Mouse (Mus musculus) embryo, embryonic 11 days (tissue): Measurements from ENCODE around the gene Src.
A peak's percentile ranks its signal among the peaks of the same experiment; 100 is the strongest.
"Not testable (repeated sequence)": the region's sequence is repeated elsewhere in the genome, so short reads cannot be mapped to it uniquely, and the experiment has no call there.

Experiments used
- DNase-seq: peaks from one replicate; pipeline ENCODE4 v3.0.0-alpha.2; 2015

The Src gene

GRCm38 (mm10) chr2:157418206-157418605, at the start of gene Src:
Src (plus strand) TSS chr2:157418444.
- DNase-seq, result peak; percentile 25

GRCm38 (mm10) chr2:157371696-157372095, 46.5 kb upstream of the Src start:
- DNase-seq, result no peak

GRCm38 (mm10) chr2:157373681-157374080, 44.6 kb upstream of the Src start:
- no peak for DNase-seq

- DNase-seq, result no peak
Observed at GRCm38 (mm10) chr2:157375051-157375450, 43.2 kb upstream of the Src start.

- DNase-seq, result peak; percentile 47
Observed at GRCm38 (mm10) chr2:157375794-157376757, 42.2 kb upstream of the Src start.

- DNase-seq, result no peak
Observed at GRCm38 (mm10) chr2:157376995-157377394, 41.2 kb upstream of the Src start.

GRCm38 (mm10) chr2:157384836-157385235, 33.4 kb upstream of the Src start:
- DNase-seq, result no peak

- DNase-seq, result not testable (repeated sequence)
Observed at GRCm38 (mm10) chr2:157388901-157389590, 29.2 kb upstream of the Src start.

GRCm38 (mm10) chr2:157389591-157389921, 28.7 kb upstream of the Src start:
- no peak for DNase-seq

- DNase-seq, result no peak
Observed at GRCm38 (mm10) chr2:157392331-157392730, 25.9 kb upstream of the Src start.

- no peak for DNase-seq
Observed at GRCm38 (mm10) chr2:157393549-157393948, 24.7 kb upstream of the Src start.

GRCm38 (mm10) chr2:157394868-157395267, 23.4 kb upstream of the Src start:
- no peak for DNase-seq

- no peak for DNase-seq
Observed at GRCm38 (mm10) chr2:157395371-157395770, 22.9 kb upstream of the Src start.

GRCm38 (mm10) chr2:157395960-157396359, 22.3 kb upstream of the Src start:
- DNase-seq, result peak; percentile 22

GRCm38 (mm10) chr2:157397376-157397775, 20.9 kb upstream of the Src start:
- DNase-seq, result no peak

GRCm38 (mm10) chr2:157398539-157398938, 19.7 kb upstream of the Src start:
- DNase-seq, result no peak

- no peak for DNase-seq
Observed at GRCm38 (mm10) chr2:157399797-157400196, 18.4 kb upstream of the Src start.

GRCm38 (mm10) chr2:157400491-157400890, 17.8 kb upstream of the Src start:
- no peak for DNase-seq

- DNase-seq, result no peak
Observed at GRCm38 (mm10) chr2:157401261-157401660, 17.0 kb upstream of the Src start.

- no peak for DNase-seq
Observed at GRCm38 (mm10) chr2:157407596-157407995, 10.6 kb upstream of the Src start.

- DNase-seq, result no peak
Observed at GRCm38 (mm10) chr2:157409793-157410533, 8.3 kb upstream of the Src start.

GRCm38 (mm10) chr2:157411151-157411693, 7.0 kb upstream of the Src start:
- DNase-seq, result no peak

- no peak for DNase-seq
Observed at GRCm38 (mm10) chr2:157412497-157412896, 5.7 kb upstream of the Src start.
